Mouse (Mus musculus) B cell, adult 2 months (primary cell): ENCODE results near the gene Sel1l3.

Experiments used
- DNase-seq, 2 experiments: peaks; one replicate each; pipeline ENCODE4 v3.0.0; 2022

Sel1l3 gene

DNA sequence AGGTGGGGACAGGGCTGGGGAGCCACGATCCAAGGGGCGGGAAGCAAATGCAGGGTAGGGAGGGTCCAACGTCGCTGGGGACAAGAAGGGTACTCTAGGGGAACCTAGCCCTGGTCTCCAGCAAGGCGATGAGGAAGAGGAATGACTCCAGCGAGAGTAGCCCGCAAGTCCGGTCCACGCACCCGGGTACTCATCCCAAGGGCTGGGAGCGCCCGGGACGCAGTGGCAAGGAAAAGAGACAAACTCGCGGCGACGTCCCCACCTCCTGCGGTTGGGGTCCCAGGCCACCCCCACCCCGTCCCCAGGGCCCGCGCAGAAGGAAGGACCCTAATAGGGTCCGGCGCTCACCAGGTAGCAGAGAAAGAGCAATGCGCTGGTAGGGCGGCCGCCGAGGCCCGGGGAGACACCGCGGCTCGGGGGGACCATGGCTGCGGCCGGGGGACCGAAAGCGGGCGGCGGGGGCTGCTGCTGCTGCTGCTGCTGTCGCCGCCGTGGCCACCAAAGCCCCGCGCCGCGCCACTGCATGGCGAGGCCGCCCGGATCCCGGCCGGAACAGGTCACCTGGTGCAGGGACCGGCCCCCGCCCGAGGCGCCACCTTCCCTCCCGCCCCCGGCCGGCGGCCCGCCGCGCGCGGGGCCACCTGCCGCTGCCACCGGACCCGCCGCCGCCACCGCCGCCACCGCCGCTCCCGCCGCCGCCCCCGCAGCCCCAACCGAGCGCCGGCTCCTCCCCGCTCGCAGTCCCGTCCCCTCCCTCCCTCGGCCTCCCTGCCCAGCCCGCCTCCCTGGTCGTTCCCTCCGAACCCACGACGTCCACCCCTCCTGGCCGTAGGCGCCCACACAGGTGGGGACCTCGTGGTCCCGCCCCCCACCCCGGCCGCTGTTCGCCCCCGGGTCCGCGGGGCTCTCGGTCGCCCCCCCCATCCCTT is 681 bp downstream of the Sel1l3 start:
- peak in 1 of 2 experiments; percentile 22 for DNase-seq

DNA sequence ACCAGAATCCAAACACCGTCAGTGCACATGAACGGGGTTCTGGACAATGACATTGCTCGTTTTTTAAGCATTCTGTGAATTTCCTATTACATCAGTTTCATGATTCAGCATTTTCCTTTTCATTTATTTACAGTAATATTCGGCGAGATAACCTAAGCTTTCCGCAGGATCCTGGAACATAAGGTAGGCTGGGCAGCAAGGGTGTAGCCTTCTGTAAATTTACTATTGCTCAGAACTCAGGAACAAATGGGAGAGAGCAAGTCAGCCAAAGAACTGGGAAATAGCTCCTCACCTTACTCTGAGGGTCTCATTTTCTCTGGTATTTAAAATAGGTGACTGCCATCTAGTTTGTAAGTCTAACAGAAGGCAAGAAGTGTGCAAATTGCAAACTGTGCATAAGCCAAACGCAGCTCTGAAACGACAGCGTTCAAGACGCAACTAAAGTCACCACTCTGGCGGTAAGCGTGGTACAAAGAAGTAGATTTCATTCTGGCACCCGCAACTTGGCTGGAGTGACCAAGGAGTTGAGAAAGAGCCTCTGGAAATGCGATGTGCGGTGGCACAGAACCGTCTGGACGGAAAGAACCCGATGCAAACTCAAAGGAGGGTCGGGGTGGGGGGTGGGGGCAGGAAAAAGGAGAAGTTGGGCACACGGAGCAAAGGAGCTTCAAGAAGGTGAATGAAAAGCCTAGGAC is 1.5 kb downstream of the Sel1l3 start:
- DNase-seq = peak in 1 of 2 experiments; percentile 6

DNA sequence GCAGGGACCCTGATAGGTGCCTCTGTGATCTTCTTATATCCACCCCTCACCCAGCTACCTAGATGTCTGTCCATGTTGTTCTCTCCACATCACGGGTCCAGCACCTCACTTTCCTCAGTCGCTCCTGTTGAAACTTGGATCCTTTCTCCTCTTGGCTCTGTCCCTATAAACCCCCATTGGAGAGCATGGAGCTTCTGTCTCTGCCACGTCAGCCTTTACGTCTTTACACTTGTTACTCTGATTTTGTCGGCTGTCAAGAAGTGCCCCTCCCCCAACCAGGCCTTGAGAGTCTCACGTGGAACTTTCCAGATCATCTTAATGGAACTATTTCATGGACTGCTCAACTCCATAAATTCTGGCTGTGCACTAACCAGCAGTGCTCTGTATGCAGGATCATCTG is 2.5 kb downstream of the Sel1l3 start:
- DNase-seq = no peak

DNA sequence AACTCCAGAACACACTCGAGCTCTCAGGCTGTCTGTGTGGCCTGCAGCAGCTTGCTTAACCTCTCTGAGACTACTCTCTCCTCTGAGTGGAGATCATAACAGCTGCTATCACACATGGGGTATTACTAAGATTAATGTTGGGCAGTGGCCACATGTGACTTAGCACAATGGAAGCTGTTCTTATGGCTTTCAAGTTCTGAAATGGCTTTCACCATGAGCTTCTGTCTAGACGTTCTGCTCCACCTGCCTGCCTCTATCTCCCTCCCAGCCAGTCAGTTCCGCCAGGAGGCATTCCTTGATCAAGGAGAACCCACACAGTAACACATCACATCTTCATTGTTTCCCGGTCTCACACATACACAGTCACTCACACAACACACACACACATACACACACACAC is 3.2 kb downstream of the Sel1l3 start:
- no peak for DNase-seq

DNA sequence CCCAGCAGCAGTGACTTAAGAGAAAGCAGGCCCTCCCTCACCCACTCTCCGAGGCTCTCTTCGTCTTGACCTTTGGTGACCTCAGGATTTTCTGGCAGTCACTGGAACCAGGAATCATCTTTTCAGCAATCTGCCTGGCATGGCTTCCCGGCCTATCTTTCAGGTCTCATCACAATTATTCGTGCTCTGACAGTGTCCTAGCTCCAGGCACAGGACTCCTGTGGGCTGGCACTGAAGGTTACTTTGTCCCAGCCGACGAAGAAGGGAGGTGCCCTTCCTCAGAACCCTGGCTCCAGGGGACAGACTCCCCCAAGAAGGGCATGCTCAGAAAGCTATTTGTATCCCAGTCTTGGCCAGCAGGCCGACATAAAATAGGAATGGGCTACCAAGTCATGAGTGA is 4.0 kb downstream of the Sel1l3 start:
- DNase-seq = no peak

DNA sequence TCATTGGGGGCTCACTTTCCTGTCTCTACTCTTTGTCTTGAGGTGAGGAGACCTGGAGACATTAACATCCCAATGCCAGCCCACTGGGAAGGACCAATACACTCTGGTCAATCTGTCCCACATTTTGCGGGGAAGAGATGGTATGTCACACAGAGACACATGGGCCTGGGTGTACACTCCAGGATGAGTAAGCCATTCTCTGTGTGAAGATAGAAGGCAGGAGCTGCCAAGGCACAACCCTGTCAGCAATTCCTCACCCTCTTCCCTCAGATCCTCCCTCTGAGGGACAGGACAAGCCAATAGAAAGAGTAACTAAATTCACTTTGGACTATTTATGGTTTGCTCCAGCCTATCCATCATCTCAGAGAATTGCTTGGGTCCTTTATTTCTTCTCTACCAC is 5.0 kb downstream of the Sel1l3 start:
- DNase-seq = no peak

DNA sequence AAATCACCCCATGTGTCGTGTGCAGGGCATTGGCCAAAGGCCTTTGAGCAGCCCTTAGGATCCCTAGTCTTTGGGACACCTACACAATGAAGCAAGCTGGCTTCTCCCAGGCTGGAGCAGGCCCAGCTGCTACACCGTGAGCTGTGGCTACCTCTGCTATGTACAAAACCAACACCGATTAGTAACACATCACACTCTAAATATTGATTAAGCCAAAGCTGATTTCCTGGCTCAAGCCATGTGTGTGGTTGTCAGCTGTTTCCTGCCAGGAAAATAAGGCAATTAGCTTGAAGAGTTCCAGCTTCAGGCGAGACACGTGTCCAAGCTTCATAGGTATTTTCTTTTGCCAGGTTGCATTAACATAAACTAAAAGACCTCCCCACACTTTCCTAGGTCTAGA is 7.2 kb downstream of the Sel1l3 start:
- DNase-seq = no peak

DNA sequence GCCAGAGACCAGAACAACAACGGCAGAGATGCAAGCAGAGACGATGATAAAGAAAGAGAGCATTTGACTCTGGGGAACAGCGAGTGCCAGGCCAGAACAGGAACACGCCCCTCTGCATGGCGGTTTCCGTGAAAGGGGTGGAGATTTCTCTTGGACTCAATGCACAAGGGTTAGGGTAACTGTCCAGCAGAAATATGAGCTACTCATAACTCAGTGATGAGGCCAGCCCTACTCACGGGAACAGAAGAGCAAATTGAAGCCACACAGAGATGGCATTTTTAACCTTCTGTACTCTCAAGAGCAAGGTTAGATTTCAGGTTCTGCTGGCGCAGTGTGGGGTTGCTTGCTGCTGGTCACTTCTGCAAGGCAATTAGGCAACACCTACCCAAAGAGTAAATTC is 11.0 kb downstream of the Sel1l3 start:
- DNase-seq = no peak

DNA sequence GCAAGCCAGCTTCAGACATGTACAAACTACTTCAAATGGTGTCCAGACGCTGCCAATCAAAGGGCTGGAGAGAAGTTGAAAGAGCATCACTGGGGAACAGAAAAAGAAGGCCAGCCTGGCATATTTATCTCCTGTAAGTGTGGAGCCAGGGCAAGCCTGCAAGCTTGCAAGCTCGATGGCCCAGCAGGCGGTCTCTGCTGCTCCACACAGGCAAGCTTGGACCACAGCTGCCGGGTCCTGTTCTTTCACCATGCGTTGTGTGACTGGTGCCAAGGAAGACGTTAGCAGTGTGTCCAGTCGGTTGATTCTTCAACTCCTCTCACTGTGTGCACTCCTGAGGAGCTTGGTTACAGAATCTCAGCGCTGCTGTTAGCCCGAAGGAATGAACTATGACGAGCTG is 12.9 kb downstream of the Sel1l3 start:
- DNase-seq = no peak

DNA sequence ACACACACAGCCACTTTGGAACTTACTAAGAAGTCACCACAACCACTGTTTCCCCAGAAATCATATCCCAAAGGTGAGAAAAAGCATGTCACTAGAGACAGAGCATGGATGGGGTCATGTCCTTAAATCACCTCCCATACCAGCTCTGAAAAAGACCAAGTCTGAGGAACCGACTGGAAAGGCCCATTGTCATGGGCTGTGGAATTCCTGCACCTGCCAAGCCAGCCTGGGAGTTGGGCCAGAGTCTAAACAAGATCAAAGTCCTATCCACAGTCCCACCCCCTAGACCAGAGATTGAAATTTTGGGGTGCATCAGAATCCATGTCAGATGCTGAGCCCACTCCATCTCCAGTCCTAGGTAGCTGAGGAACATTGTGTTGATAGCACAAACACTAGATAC is 15.3 kb downstream of the Sel1l3 start:
- no peak for DNase-seq

DNA sequence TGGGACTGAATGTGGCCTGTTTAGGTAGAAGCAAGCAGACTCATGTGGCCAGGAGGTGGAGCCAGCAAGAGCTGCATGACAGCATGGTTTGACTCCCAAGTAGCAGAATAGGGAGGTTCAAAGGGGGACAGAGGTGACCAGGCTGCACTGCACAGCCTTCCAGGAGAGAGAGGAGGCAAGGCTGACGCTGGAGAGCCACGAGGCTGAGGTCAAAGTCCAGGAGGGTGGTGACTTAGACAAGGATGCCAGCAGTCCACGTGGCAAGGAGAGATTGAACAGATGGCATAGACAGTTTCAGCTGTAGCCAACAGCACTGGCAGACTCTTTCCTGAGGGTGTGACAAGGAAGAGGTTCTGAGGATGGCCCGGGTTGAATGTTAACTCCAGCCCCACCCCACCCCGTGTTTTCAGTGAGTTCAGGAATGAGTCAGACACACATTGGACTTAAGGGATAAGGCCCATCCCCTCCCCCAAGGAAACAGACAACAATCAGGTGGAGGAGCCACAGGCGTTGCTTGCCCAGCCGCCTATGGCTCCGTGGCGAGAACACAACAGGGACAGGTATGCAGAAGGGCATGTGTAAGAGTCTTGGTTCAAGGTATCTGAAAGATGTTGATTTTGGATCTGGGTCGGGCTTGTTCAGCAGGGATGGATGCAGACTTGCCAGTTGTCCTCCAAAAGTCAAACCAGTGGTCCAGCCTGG is 17.2 kb downstream of the Sel1l3 start:
- DNase-seq = no peak

DNA sequence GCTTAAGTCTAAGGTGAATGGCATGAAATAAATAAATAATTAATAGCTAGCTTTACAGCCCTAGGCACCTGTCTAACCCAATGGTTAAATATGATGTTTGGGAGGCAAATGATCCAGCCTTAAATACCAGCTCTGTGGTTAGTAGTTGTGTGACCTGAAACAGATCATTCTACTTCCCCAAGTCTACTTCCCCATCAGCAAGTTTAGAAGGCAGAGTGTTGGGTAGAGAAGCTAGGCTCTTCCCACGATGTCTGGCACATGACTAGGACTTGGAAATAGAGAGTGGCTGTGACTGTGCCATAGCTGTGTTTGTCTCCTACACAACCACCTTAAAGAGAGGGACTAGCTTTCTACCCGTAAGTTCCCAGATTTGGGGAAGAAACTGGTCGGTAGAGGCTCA is 18.9 kb downstream of the Sel1l3 start:
- no peak for DNase-seq

DNA sequence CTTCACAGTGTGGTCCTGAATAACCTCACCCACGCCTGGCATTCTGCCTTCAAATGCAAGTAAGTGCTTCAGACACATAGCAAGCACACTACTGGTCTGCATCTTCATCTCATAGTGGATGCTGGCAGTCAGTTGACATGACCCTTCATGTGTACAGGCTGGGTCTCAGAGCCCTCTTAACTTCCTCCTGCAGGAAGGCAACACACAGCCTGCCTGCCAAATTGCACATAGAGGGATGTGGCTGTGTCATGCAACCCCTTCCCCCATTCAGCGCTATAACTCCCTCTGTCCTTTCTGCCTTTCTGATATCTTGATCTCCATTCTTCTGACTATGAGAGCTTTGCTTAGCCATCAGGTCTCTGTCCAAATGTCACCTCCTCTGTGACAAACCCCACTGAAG is 19.3 kb downstream of the Sel1l3 start:
- DNase-seq = no peak

DNA sequence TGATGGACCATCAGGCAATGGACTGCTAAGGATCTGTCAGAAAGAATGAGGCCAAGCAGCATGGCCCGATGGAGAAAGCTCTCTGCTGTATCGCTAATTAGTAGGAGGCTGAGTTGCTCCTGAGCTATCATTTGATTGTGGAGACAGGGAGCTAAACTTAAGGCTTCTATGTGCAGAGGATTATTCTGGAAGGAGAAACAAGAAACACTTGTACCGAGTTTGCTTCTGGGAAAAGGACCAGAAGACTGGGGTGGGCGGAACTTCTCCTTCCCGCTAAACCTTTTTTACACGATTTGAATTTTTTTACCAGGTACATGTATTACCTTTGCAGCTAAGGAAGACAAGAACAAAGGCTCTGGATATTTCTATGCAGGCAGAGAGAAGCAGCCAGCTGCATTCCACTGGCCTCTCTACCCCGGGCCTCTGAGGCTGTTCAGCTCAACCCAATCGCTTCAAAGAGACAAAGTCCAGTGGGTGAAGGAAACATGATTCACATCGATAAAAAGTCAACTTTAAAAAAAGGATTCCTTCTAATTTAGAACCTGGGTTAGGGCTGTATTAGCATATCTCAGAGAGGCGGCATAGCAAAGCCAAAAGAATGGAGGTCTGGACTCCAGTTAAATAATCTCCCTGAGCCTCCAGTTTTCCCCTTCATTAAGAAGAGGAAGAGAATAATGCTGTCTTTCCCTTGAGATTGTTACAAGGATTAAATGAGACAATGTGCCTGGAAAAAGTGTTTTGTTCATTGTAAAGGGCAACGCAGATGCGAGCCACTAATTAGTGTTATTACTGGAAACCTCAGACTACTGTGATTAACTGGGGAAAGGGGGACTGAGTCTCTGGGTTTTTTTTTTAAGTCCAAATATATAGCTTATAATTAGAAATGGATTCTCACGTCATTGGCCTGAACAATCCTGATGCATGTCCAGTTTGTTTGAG is 20.4 kb downstream of the Sel1l3 start:
- DNase-seq = no peak

DNA sequence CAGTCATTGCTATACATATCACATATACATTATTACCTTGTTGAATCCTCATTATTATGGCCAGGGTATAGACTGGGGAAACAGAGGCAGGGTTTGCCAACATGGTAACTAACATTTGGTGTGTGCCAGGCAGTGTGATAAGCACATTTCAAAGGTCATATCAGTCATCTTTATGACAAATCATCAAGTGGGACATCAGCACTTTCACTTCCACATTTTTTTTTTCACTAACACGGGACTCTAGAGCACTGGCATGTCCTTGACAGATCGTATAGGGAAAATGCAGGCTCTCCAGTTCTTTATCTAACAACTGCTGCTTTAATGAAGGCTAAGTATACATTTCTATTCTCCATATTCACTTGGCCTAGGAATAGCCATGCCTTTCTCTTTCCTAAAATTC is 25.1 kb downstream of the Sel1l3 start:
- no peak for DNase-seq

DNA sequence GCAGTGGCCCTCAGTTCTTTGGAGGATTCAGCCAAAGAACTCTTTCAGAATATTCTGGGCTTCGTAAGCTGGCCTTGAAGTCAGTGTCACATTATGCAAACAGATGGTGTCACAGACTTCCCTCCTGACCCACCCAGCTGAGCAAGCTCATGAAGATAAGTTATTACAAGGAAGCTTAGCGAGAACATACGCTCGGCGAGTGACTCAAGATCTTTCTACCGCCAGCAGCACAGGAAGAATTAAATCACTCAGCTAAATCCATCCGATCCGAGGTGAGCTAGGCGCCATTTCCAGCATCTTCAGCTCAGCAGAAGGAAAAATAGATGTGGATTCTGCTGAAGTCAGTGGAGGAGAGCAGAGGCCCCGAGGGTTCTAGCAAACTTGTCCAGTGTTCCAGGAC is 26.5 kb downstream of the Sel1l3 start:
- DNase-seq = no peak

DNA sequence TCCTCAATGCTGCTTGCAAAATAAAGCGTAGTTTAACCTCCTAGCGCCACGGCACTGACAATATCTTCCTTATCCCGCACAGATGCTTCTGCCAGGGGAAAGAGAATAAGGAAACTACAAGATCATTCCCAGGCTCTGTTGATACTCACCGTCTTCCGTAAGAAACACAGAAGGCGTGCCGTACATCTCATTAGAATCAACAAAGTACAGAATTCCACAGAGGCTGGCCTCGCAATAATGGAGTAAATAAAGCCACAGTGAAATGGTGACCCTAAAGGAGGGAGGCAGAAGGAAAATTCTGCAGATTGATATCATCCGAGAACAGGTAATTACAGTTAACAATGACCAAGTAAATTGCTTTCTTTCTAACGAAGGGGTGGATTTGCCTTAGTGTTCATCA is 27.9 kb downstream of the Sel1l3 start:
- no peak for DNase-seq

DNA sequence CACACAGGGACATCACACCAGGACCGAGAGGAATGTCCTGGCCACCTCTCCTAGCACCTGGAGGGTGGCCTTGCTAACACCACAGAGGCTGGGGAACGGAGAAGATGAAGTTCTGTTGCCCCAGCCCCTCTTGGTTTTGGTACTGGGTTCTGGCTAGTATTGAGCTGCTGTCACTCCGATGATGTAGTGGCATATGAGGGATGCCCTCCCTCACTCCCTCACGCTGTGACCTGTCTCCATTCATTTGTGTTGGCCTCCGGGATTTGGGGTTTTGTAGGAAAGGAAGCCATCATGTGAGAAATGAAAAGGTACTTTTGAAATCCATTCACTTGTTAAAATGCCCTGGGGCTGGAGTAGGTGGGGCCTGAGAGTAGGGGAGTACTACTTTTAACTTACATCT is 33.8 kb downstream of the Sel1l3 start:
- no peak for DNase-seq

DNA sequence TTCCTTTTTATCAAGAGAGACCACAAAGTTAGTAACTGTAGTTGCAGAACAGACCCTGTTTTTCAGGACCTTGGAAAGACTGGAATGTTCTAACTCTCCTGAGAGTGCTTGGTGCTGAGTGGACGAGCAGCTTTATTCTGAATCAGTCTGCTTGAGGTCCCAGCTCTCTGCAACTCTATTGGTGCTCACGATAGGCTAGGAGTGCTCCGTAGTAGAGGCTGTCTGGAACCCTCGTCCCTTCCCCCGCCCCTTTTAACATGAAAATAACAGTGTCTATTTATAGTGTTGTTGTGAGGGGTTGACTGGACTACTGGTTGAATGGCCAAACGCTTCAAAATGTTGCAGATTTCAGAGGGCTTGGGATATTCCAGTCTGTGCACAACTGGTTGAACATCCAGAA is 37.0 kb downstream of the Sel1l3 start:
- DNase-seq = no peak

DNA sequence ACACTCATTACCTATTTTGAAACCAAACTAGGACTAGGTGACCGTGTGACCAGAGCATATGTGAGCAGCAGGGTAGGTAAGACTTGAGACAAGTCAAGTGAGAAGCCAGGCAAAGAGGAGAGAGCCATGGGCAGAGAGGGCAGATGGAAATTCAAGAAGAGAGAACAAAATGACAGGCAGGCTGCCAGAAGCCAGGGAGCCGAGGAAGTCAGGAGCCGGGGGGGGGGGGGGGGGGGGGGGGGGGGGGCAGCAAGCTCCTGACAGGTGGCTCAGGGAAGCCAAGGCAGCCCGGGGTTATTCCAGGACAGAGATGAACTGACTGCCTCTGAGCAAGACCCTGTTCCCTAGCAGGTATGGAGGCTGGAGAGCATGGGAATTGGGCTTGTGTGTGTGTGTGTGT is 37.7 kb downstream of the Sel1l3 start:
- no peak for DNase-seq

DNA sequence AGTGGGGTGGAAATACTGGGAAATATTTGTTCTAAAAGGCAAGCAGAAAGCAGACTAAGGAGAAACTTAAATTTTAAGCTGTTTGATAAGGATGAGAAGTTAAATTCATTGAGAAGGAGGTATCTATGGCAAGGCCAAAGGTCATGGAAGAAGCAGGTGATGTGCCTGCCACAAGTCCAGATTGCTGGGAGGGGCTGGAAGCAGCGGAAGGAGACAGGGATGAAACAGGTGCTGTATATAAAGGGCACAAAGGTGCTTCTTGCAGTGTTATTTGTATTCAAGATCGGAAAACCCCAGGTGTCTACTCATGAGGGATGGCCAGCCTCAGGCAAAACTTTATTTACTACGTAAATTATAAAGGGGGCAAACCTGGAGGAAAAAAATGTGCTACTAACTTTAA is 38.5 kb downstream of the Sel1l3 start:
- no peak for DNase-seq

DNA sequence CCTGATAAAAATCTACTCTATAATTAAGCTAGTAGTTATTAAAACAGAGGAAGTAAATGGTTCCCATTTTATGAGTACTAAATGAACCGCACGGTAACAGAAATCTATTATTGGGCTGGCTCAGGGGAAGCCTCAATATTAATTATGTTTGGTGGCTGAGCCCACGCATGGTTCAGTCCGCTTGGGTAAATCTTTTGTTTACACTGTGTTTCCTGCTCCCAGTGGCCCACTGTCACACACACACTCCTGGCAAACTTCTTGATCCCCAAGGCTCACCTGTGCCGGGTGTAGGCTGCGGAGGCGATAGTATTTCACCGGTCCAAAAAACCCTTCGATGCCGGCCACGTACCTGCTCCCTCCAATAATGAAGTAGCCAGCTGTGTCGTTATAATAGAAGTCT is 39.3 kb downstream of the Sel1l3 start:
- DNase-seq = no peak

DNA sequence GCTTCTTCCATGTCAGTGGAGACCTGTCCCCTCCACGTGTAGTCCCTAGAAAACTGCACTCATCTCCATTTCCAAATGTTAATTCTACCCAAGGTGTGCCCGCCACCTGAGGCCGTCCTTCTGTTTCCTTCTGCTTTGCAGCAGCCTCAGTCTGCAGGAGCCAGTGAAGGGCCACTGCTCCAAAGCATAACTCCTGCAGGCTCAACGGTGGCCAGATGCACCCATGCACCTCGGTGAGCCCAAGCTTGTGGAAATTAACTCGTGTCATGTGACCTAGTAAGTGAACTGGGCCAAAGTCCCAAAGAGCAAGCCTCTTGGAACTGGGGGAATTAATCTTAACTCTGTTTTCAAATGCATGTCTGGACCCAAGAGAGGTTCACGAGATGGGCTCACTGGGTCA is 40.8 kb downstream of the Sel1l3 start:
- DNase-seq = no peak
